Mouse (Mus musculus) heart, embryonic 10.5 days (tissue): ENCODE measurements around the gene Dvl2. TPM values are rescaled to one million over a fixed set of nuclear protein-coding genes. Genes with fewer than 3 reads are reported as not detected.
"Not testable (repeated sequence)": the region's sequence is repeated elsewhere in the genome, so short reads cannot be mapped to it uniquely, and the experiment has no call there.

Source experiments
- DNase-seq: peaks from one replicate; pipeline ENCODE4 v3.0.0-alpha.2; 2017; ENCODE audit warnings: low spot score
- H3K27ac ChIP-seq: fragments of 300-500 bp; sonication (generic); 2 replicates; pipeline ENCODE4 v1.5.1; 2016; ENCODE audit warnings: mild to moderate bottlenecking
- H3K27me3 ChIP-seq: fragments of 300-500 bp; sonication (generic); 2 replicates; pipeline ENCODE4 v1.6.1; 2016; ENCODE audit warnings: mild to moderate bottlenecking; ENCODE audit not compliant: poor library complexity, insufficient read depth, severe bottlenecking
- H3K36me3 ChIP-seq: fragments of 300-500 bp; sonication (generic); 2 replicates; pipeline ENCODE4 v1.6.1; 2016; ENCODE audit warnings: mild to moderate bottlenecking, moderate library complexity
- H3K4me1 ChIP-seq: fragments of 300-500 bp; sonication (generic); 2 replicates; pipeline ENCODE4 v1.6.1; 2016; ENCODE audit warnings: mild to moderate bottlenecking
- H3K4me3 ChIP-seq: fragments of 300-500 bp; sonication (generic); 2 replicates; pipeline ENCODE4 v1.5.1; 2016; ENCODE audit warnings: mild to moderate bottlenecking, moderate library complexity
- H3K9me3 ChIP-seq: fragments of 300-500 bp; sonication (generic); 2 replicates; pipeline ENCODE4 v1.6.1; 2016; ENCODE audit warnings: mild to moderate bottlenecking, moderate library complexity
- WGBS: fragments of 180-500 bp; shearing (Covaris S2); methylation state at CpG from one replicate; pipeline ENCODE4 v1.1.7; 2016; 5-methylcytosine and 5-hydroxymethylcytosine counted together
- polyA plus RNA-seq: library from polyadenylated mRNA; unstranded; fragments of >200 nt; fragmentation: Nextera tagmentation; extraction: Ambion mirVana; gene quantifications from 2 replicates; pipeline ENCODE4 v1.2.1, GENCODE M21; 2016

The Dvl2 gene
- polyA plus RNA-seq, 1 experiment from 2014 or later, result 40.3 TPM

DNA sequence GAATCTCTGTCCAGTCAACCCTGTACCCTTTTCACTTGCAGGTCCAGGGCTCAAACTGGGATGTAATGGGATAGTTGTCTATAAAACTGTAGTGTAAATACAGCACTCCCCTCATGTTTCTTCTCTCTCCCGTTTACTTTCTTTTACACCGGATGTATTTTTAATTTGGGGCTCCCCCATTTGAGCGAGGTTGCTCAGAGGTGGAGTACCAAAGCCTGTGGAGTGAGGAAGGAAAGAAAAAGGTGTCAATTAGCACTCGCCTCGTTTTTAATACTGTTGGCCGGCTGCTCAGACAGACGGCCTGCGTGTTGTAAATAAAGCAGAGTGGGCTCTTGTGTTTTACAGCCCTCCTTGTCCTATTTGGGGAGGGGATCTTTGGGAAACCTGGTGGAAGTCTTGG is 729 bp upstream of the Dvl2 start:
- peaks cover 52% of the 10 kb centered on the region for H3K4me1 ChIP-seq
- H3K4me3 ChIP-seq, result peak overlapping the region; percentile 80
- 0 out of 2 replicates have a peak overlapping the region, but pooled peaks have one; percentile 96 for H3K27ac ChIP-seq

GRCm38 (mm10) chr11:70001159-70001558 is 764 bp downstream of the Dvl2 start:
- H3K27ac ChIP-seq, result peak overlapping the region; percentile 96
- peaks cover 49% of the 10 kb centered on the region for H3K4me1 ChIP-seq
- no peak for DNase-seq
- no peaks in the 10 kb centered on the region for H3K9me3 ChIP-seq
- H3K4me3 ChIP-seq, result peak overlapping the region; percentile 80
- 10% methylated on average over 8 of the region's 8 CpGs for WGBS
- peaks cover 52% of the 10 kb centered on the region for H3K36me3 ChIP-seq
- no peaks in the 10 kb centered on the region for H3K27me3 ChIP-seq

More for the DNA sequence above, 729 bp upstream of the Dvl2 start:
- Histone ChIP-seq H3K9me3 (no peaks in the 10 kb centered on the region), H3K36me3 (peaks cover 40% of the 10 kb centered on the region), H3K27me3 (no peaks in the 10 kb centered on the region)
- 82% methylated on average over 8 of the region's 8 CpGs for WGBS
- DNase-seq, result no peak

- Histone ChIP-seq H3K9me3 (no peaks in the 10 kb centered on the region), H3K4me1 (peaks cover 49% of the 10 kb centered on the region), H3K4me3 (peak overlapping the region; percentile 80), H3K27ac (no peak overlapping the region), H3K27me3 (no peaks in the 10 kb centered on the region), H3K36me3 (peaks cover 59% of the 10 kb centered on the region)
- DNase-seq, result no peak
These were observed 1.5 kb downstream of the Dvl2 start for GRCm38 (mm10) chr11:70001865-70002264.

DNA sequence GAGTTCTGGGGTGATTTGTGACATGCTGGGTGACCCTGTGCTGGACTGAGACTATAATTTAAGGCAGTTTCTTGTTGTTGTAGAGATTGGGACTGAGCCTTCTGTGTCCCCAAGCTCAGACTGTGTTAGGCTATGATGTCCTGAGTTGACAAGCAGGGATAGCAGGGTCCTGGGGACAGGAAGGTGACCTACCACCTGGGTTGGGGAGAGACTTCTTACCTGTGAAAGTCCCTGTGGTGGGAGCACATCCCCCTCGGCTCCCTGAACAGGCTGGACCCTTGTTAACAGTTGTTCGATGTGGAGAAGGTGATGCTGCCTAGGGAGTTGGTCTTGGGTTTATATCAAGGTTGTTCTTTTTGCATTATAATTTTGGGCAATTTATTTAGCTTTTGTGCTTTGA is 2.1 kb downstream of the Dvl2 start:
- H3K9me3 ChIP-seq, result no peaks in the 10 kb centered on the region
- peak overlapping the region; percentile 80 for H3K4me3 ChIP-seq
- peaks cover 65% of the 10 kb centered on the region for H3K36me3 ChIP-seq
- no peak for DNase-seq
- no peak overlapping the region for H3K27ac ChIP-seq
- WGBS, result 92% methylated on average over 2 of the region's 2 CpGs
- peaks cover 43% of the 10 kb centered on the region for H3K4me1 ChIP-seq
- H3K27me3 ChIP-seq, result no peaks in the 10 kb centered on the region

GRCm38 (mm10) chr11:70005521-70005920 is 5.1 kb downstream of the Dvl2 start:
- peaks cover 69% of the 10 kb centered on the region for H3K36me3 ChIP-seq
- no peaks in the 10 kb centered on the region for H3K27me3 ChIP-seq
- H3K9me3 ChIP-seq, result no peaks in the 10 kb centered on the region
- H3K4me1 ChIP-seq, result peaks cover 26% of the 10 kb centered on the region
- H3K4me3 ChIP-seq, result no peak overlapping the region
- DNase-seq, result no peak
- WGBS, result 55% methylated on average over 5 of the region's 5 CpGs
- no peak overlapping the region for H3K27ac ChIP-seq

- Histone ChIP-seq H3K4me3 (no peak overlapping the region), H3K9me3 (no peaks in the 10 kb centered on the region), H3K36me3 (peaks cover 85% of the 10 kb centered on the region), H3K27me3 (no peaks in the 10 kb centered on the region), H3K27ac (no peak overlapping the region), H3K4me1 (peaks cover 13% of the 10 kb centered on the region)
- 94% methylated on average over 6 of the region's 6 CpGs for WGBS
- DNase-seq, result no peak
These were observed 9.6 kb downstream of the Dvl2 start for GRCm38 (mm10) chr11:70010033-70010432.

DNA sequence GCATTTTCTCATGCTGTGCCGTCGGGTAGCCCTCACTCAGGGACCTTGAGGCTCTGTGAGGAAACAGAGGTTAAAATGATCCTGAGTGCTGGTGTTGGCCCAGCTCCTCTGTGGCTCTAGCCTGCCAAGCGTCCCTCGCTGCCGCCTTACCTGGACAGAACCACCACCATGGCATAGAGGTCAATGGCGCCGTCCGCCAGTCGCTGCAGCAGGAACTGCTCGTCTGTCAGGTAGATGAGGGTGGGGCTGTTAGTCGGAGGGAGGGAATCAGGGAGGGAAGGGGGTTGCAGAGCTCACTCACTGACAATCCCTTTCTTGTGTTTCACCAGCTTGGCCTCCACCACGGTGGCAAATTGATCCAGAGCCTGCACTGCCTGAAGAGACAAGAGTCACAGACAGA is 10.2 kb downstream of the Dvl2 start:
- 86% methylated on average over 12 of the region's 12 CpGs for WGBS
- no peaks in the 10 kb centered on the region for H3K27me3 ChIP-seq
- H3K36me3 ChIP-seq, result peaks cover 80% of the 10 kb centered on the region
- peaks cover 13% of the 10 kb centered on the region for H3K4me1 ChIP-seq
- H3K9me3 ChIP-seq, result no peaks in the 10 kb centered on the region
- no peak overlapping the region for H3K27ac ChIP-seq
- no peak for DNase-seq
- no peak overlapping the region for H3K4me3 ChIP-seq

DNA sequence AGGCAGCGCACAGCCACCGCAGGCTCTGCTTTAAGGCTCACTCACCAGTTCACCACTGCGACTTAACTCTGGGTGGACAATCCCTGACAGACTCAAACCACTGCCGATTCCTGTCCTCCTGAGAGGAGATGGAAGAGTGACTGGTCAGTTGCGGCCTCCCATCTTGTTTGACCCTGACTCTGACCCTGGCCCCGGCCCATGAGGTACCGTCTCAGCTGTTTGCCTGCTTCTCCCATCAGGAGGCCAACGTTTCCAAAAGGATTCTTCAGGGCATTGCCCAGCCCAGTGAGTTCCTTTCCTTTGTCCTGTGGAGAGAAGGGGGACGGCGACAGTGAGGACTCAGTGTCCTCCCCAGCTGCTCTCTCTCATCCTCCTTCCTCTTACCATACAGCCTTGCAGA is 10.6 kb downstream of the Dvl2 start:
- Histone ChIP-seq H3K4me3 (no peak overlapping the region), H3K36me3 (peaks cover 76% of the 10 kb centered on the region), H3K4me1 (peaks cover 13% of the 10 kb centered on the region), H3K27ac (no peak overlapping the region), H3K9me3 (no peaks in the 10 kb centered on the region), H3K27me3 (no peaks in the 10 kb centered on the region)
- WGBS, result 88% methylated on average over 10 of the region's 10 CpGs
- DNase-seq, result no peak

GRCm38 (mm10) chr11:70012931-70013330 is 12.5 kb downstream of the Dvl2 start:
- DNase-seq, result no peak
- Histone ChIP-seq H3K27me3 (no peaks in the 10 kb centered on the region), H3K9me3 (no peaks in the 10 kb centered on the region), H3K4me3 (no peak overlapping the region), H3K4me1 (peaks cover 21% of the 10 kb centered on the region), H3K27ac (no peak overlapping the region), H3K36me3 (peaks cover 56% of the 10 kb centered on the region)
- WGBS, result 90% methylated on average over 9 of the region's 9 CpGs

DNA sequence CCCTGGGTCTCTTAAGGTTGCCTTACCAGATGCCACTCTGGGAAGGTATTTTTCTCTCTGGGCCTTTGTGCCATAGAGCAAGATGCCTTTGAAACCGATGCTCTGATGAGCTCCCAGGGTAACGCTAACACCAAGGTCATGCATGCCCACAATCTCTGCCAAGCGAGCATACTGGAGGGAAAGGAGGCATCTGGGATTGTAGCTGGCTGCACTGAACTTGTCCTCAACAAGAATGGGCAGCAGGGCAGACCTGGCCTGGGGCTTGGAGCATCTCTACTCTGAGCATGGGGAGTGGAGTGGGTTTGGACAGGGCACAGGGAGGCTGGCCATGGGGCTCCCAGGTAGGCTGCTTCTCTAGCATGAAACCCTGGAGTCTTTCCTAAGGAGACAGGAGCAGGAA is 13.0 kb downstream of the Dvl2 start:
- 85% methylated on average over 3 of the region's 3 CpGs for WGBS
- Histone ChIP-seq H3K27me3 (no peaks in the 10 kb centered on the region), H3K4me3 (no peak overlapping the region), H3K27ac (no peak overlapping the region), H3K36me3 (peaks cover 51% of the 10 kb centered on the region), H3K9me3 (no peaks in the 10 kb centered on the region), H3K4me1 (peaks cover 26% of the 10 kb centered on the region)
- no peak for DNase-seq

GRCm38 (mm10) chr11:70014051-70014450 is 13.7 kb downstream of the Dvl2 start:
- 52% methylated on average over 5 of the region's 5 CpGs for WGBS
- no peak overlapping the region for H3K4me3 ChIP-seq
- no peak for DNase-seq
- no peaks in the 10 kb centered on the region for H3K9me3 ChIP-seq
- H3K4me1 ChIP-seq, result peaks cover 32% of the 10 kb centered on the region
- H3K27me3 ChIP-seq, result no peaks in the 10 kb centered on the region
- H3K27ac ChIP-seq, result no peak overlapping the region
- H3K36me3 ChIP-seq, result peaks cover 45% of the 10 kb centered on the region

DNA sequence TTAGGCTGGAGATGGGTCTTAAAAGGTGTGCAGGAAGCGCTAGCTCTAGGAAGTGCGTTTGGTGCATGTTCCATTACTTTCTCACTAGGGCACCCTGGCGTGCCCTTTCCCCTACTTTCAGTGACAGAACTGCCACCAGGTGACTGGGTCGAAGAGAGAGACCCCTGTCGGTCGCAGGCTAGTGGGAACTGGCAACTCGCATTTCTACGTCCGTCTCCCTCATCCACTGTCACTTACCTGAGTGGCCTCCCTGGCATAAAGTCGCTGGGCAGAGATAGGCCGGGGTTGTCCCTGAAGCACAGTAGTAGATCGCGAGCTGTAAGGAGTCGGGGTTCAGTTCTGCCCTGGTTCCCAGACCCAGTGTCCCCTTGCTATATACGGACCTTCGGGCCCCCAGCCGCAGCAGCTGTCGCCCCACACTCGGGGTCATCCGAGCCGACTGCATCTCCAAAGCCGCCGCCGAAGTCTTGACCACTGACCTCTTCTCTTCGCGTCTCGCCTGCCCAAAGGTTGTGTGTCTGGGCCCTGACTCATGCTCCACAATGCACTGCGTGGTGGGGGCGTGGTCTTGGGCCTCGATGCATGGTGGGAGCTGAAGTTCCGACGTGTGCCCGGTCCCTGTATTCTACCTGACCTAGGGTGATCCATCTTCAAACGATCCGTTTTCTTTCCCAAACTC is 14.6 kb downstream of the Dvl2 start, which contains the start of gene Acadvl:
Gene Acadvl (minus strand): TSS at position 532 of the 679 bp plus-strand sequence.
- Histone ChIP-seq H3K27ac (peak within 1 kb of the TSS; percentile 90), H3K27me3 (no peaks in the 10 kb centered on the region), H3K4me1 (peaks cover 42% of the 10 kb centered on the region), H3K9me3 (no peaks in the 10 kb centered on the region), H3K36me3 (peaks cover 35% of the 10 kb centered on the region), H3K4me3 (peak within 1 kb of the TSS; percentile 77)
- 1% methylated on average over 35 of the region's 35 CpGs for WGBS
- peak; percentile 96 for DNase-seq

GRCm38 (mm10) chr11:70015677-70016076 is 15.3 kb downstream of the Dvl2 start:
- WGBS, result 63% methylated on average over 6 of the region's 6 CpGs
- H3K9me3 ChIP-seq, result no peaks in the 10 kb centered on the region
- DNase-seq, result no peak
- no peak overlapping the region for H3K27ac ChIP-seq
- peaks cover 49% of the 10 kb centered on the region for H3K4me1 ChIP-seq
- H3K36me3 ChIP-seq, result peaks cover 28% of the 10 kb centered on the region
- peak overlapping the region; percentile 77 for H3K4me3 ChIP-seq
- H3K27me3 ChIP-seq, result no peaks in the 10 kb centered on the region

GRCm38 (mm10) chr11:70016177-70016576 is 15.8 kb downstream of the Dvl2 start:
- not testable (repeated sequence) for H3K9me3 ChIP-seq, H3K27me3 ChIP-seq, H3K4me3 ChIP-seq, H3K27ac ChIP-seq, DNase-seq
- WGBS, result 84% methylated on average over 2 of the region's 2 CpGs
- peaks cover 51% of the 10 kb centered on the region for H3K4me1 ChIP-seq
- H3K36me3 ChIP-seq, result peaks cover 23% of the 10 kb centered on the region
